Mouse (Mus musculus) CH12.LX (cell line): Measurements from ENCODE around the gene Vmo1. TPM values are rescaled to one million over a fixed set of nuclear protein-coding genes. Genes with fewer than 3 reads are reported as not detected.

Experiments used
- DNase-seq: peaks from one replicate; pipeline ENCODE4 v3.0.0-alpha.2; 2013; ENCODE audit errors: extremely low read depth
- H3K27ac ChIP-seq: 2 replicates; pipeline ENCODE4 v1.5.1; 2012; ENCODE audit warnings: low read depth, mild to moderate bottlenecking, control low read depth, moderate library complexity; ENCODE audit not compliant: insufficient read depth
- H3K27me3 ChIP-seq: replicated peaks from 2 replicates; pipeline ENCODE3; 2012; ENCODE audit warnings: inconsistent platforms
- H3K36me3 ChIP-seq, 2 experiments: replicated peaks in 1 of 2; 2 replicates each; pipeline versions ENCODE3 to v1.6.1; 2012; ENCODE audit warnings: inconsistent platforms in 1 of 2, low read length in 1 of 2, mild to moderate bottlenecking in 1 of 2, mixed read lengths in 1 of 2, moderate library complexity in 1 of 2; ENCODE audit not compliant: control insufficient read depth in 1 of 2, insufficient read depth in 1 of 2
- H3K4me1 ChIP-seq, 2 experiments: 2 replicates each; pipeline ENCODE4 v1.6.1; 2012; ENCODE audit warnings: inconsistent platforms in 1 of 2, moderate library complexity in 1 of 2; ENCODE audit not compliant: insufficient read depth in 2 of 2, control insufficient read depth in 1 of 2
- H3K4me2 ChIP-seq: 2 replicates; pipeline ENCODE4 v1.6.1; 2012; ENCODE audit warnings: low read depth, mild to moderate bottlenecking, control low read depth; ENCODE audit not compliant: poor library complexity, insufficient read depth, severe bottlenecking
- H3K4me3 ChIP-seq, 3 experiments: fragments of 150-350 bp in 1 of 3; sonication (generic) in 1 of 3; replicated peaks in 1 of 3; 2 replicates each; pipeline versions ENCODE3 to v1.5.1; 2011 to 2012; ENCODE audit warnings: low read depth in 2 of 3, low read length in 2 of 3, mild to moderate bottlenecking in 2 of 3, moderate library complexity in 2 of 3, control low read depth in 1 of 3, improper control_type of control experiment in 1 of 3, inconsistent platforms in 1 of 3, mixed read lengths in 1 of 3; ENCODE audit not compliant: poor library complexity in 1 of 3
- H3K79me2 ChIP-seq: replicated peaks from 2 replicates; pipeline ENCODE4 v1.6.1; 2012; ENCODE audit warnings: mild to moderate bottlenecking, moderate library complexity; ENCODE audit not compliant: control insufficient read depth, poor library complexity, insufficient read depth, severe bottlenecking; ENCODE audit errors: extremely low read depth
- H3K9ac ChIP-seq: 2 replicates; pipeline ENCODE4 v1.6.1; 2012; ENCODE audit warnings: low read depth, mild to moderate bottlenecking, control low read depth, moderate library complexity; ENCODE audit not compliant: insufficient read depth
- H3K9me3 ChIP-seq: replicated peaks from 2 replicates; pipeline ENCODE3; 2012; ENCODE audit warnings: low read length, inconsistent platforms, mixed read lengths
- CHD1 ChIP-seq: IDR thresholded peaks from 2 replicates; pipeline ENCODE4 v1.6.1; 2012; ENCODE audit warnings: low read depth, low read length, improper control_type of control experiment, inconsistent platforms
- CHD2 ChIP-seq: IDR thresholded peaks from 2 replicates; pipeline ENCODE4 v1.6.1; 2011; ENCODE audit warnings: low read length, improper control_type of control experiment
- E2F4 ChIP-seq: IDR thresholded peaks from 2 replicates; pipeline ENCODE4 v1.6.1; 2011; ENCODE audit warnings: low read depth, low read length, improper control_type of control experiment; ENCODE audit not compliant: insufficient replicate concordance
- ELF1 ChIP-seq: IDR thresholded peaks from 2 replicates; pipeline ENCODE4 v1.6.1; 2014; ENCODE audit warnings: low read depth, mild to moderate bottlenecking, inconsistent platforms, low read length, improper control_type of control experiment
- IRF4 ChIP-seq: IDR thresholded peaks from 2 replicates; pipeline ENCODE4 v1.6.1; 2014; ENCODE audit warnings: low read depth, mild to moderate bottlenecking, inconsistent platforms, low read length, improper control_type of control experiment
- JUND ChIP-seq: conservative IDR thresholded peaks from 2 replicates; pipeline ENCODE4 v1.6.1; 2011; ENCODE audit warnings: low read depth, low read length, improper control_type of control experiment
- KAT2A ChIP-seq: IDR thresholded peaks from 2 replicates; pipeline ENCODE4 v1.6.1; 2012; ENCODE audit warnings: low read length, improper control_type of control experiment, inconsistent platforms; ENCODE audit not compliant: insufficient replicate concordance
- MAFK ChIP-seq: IDR thresholded peaks from 2 replicates; pipeline ENCODE4 v1.6.1; 2011; ENCODE audit warnings: low read length, improper control_type of control experiment; ENCODE audit not compliant: insufficient replicate concordance
- MEF2A ChIP-seq: IDR thresholded peaks from 2 replicates; pipeline ENCODE4 v1.6.1; 2014; ENCODE audit warnings: low read depth, mild to moderate bottlenecking, inconsistent platforms, low read length, improper control_type of control experiment, borderline replicate concordance
- MYC ChIP-seq: IDR thresholded peaks from 2 replicates; pipeline ENCODE4 v1.6.1; 2011; ENCODE audit warnings: low read depth, mild to moderate bottlenecking, improper control_type of control experiment, low read length
- NRF1 ChIP-seq: IDR thresholded peaks from 2 replicates; pipeline ENCODE4 v1.6.1; 2014; ENCODE audit warnings: low read depth, mild to moderate bottlenecking, inconsistent platforms, low read length, improper control_type of control experiment, moderate library complexity
- PAX5 ChIP-seq: IDR thresholded peaks from 2 replicates; pipeline ENCODE4 v1.6.1; 2012; ENCODE audit warnings: low read length, inconsistent platforms, mixed read lengths
- POLR2A ChIP-seq: IDR thresholded peaks from 2 replicates; pipeline ENCODE4 v1.6.1; 2011; ENCODE audit warnings: low read depth, mild to moderate bottlenecking, improper control_type of control experiment, low read length
- RCOR1 ChIP-seq: conservative IDR thresholded peaks from 2 replicates; pipeline ENCODE4 v1.6.1; 2012; ENCODE audit warnings: low read depth, mild to moderate bottlenecking, inconsistent platforms, low read length, improper control_type of control experiment
- SIN3A ChIP-seq: IDR thresholded peaks from 2 replicates; pipeline ENCODE4 v1.6.1; 2012; ENCODE audit warnings: low read length, improper control_type of control experiment, inconsistent platforms
- SMC3 ChIP-seq: IDR thresholded peaks from 2 replicates; pipeline ENCODE4 v1.6.1; 2011; ENCODE audit warnings: low read depth, low read length, improper control_type of control experiment
- TBP ChIP-seq: conservative IDR thresholded peaks from 2 replicates; pipeline ENCODE4 v1.6.1; 2011; ENCODE audit warnings: low read depth, low read length, improper control_type of control experiment
- TCF12 ChIP-seq: IDR thresholded peaks from 2 replicates; pipeline ENCODE4 v1.6.1; 2014; ENCODE audit warnings: low read depth, mild to moderate bottlenecking, inconsistent platforms, low read length, improper control_type of control experiment
- UBTF ChIP-seq: IDR thresholded peaks from 2 replicates; pipeline ENCODE4 v1.6.1; 2012; ENCODE audit warnings: low read depth, mild to moderate bottlenecking, inconsistent platforms, low read length, improper control_type of control experiment, moderate library complexity
- USF1 ChIP-seq: IDR thresholded peaks from 2 replicates; pipeline ENCODE4 v1.6.1; 2014; ENCODE audit warnings: low read depth, mild to moderate bottlenecking, inconsistent platforms, low read length, improper control_type of control experiment
- USF2 ChIP-seq: conservative IDR thresholded peaks from 2 replicates; pipeline ENCODE4 v1.6.1; 2011; ENCODE audit warnings: low read depth, low read length, improper control_type of control experiment
- ZC3H11A ChIP-seq: IDR thresholded peaks from 2 replicates; pipeline ENCODE4 v1.6.1; 2012; ENCODE audit warnings: low read depth, mild to moderate bottlenecking, inconsistent platforms, low read length, improper control_type of control experiment
- ZKSCAN1 ChIP-seq: IDR thresholded peaks from 2 replicates; pipeline ENCODE4 v1.6.1; 2012; ENCODE audit warnings: low read depth, inconsistent platforms, low read length, improper control_type of control experiment, borderline replicate concordance
- ZMIZ1 ChIP-seq: IDR thresholded peaks from 2 replicates; pipeline ENCODE4 v1.6.1; 2012; ENCODE audit warnings: low read depth, mild to moderate bottlenecking, inconsistent platforms, low read length, improper control_type of control experiment
- ZNF384 ChIP-seq: IDR thresholded peaks from 2 replicates; pipeline ENCODE4 v1.6.1; 2012; ENCODE audit warnings: low read depth, low read length, improper control_type of control experiment, inconsistent platforms
- dilution Hi-C: fragments of 300-500 bp; cut with MboI; formaldehyde crosslinking; loops from 2 replicates; pipeline ENCODE4 v1.14.3; 2020; ENCODE audit warnings: low sequenced_read_pairs; ENCODE audit not compliant: extremely low pct_unique_long_range_greater_than_20kb, extremely low pct_ligation_motif_present
- in situ Hi-C: fragments of 300-500 bp; cut with MboI; formaldehyde crosslinking; loops from 3 replicates; pipeline ENCODE4 v1.14.3; 2019; ENCODE audit warnings: low sequenced_read_pairs, low pct_ligation_motif_present, low pct_unique_long_range_greater_than_20kb, mixed read lengths
- polyA plus RNA-seq: library from polyadenylated mRNA; unstranded; fragments of >175 nt; gene quantifications from 2 replicates; pipeline ENCODE4 v1.2.1, GENCODE M21; 2012; ENCODE audit warnings: low read depth; ENCODE audit not compliant: insufficient read length
- total RNA-seq, 2 experiments: library from RNA; depleted of rRNA; stranded (reverse); fragments of 300-350 nt in 1 of 2; fragments of >200 nt in 1 of 2; gene quantifications; 2 replicates each; pipeline ENCODE4 v1.2.3; 2012 to 2014

Vmo1 gene
- total and polyA plus RNA-seq, 3 experiments = 0.36 to 0.70 TPM; not detected in 1

DNA sequence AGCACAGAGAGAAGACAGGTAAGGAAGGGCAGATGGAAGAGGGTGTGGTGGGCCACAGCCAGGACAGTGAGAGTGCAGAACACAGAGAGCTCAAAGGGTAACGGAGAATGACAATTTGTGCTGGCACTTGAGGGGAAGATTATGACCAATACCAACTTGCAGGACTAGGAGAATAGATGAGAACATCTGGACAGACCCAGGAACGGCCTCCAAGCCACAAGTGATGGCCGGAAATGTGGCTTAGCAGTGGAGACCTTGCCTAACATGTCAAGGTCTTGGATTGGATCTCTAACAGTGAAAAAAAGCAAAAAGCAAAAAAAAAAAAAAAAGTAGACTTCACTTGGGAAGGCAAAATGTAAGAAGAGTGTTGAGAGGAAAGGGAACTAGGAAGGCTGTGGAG lies 44.7 kb downstream of the Vmo1 start:
- H3K4me2 ChIP-seq = no peak overlapping the region
- TF ChIP-seq MYC = no peak
- TF ChIP-seq ZKSCAN1 = no peak
- TF ChIP-seq SIN3A = no peak
- no peak for TF ChIP-seq E2F4
- TF ChIP-seq KAT2A = no peak
- no peaks in the 10 kb centered on the region for H3K36me3 ChIP-seq
- H3K27me3 ChIP-seq = no peaks in the 10 kb centered on the region
- H3K27ac ChIP-seq = no peak overlapping the region
- H3K9me3 ChIP-seq = no peaks in the 10 kb centered on the region
- dilution Hi-C loops = no loop called here
- H3K4me1 ChIP-seq = peaks cover 0 to 14% of the 10 kb centered on the region in 2 experiments; a peak in 2 of 4 replicates
- no peak for DNase-seq
- in situ Hi-C loops = no loop called here
- H3K9ac ChIP-seq = no peak overlapping the region
- H3K4me3 ChIP-seq = no peak overlapping the region
- no peaks in the 10 kb centered on the region for H3K79me2 ChIP-seq

DNA sequence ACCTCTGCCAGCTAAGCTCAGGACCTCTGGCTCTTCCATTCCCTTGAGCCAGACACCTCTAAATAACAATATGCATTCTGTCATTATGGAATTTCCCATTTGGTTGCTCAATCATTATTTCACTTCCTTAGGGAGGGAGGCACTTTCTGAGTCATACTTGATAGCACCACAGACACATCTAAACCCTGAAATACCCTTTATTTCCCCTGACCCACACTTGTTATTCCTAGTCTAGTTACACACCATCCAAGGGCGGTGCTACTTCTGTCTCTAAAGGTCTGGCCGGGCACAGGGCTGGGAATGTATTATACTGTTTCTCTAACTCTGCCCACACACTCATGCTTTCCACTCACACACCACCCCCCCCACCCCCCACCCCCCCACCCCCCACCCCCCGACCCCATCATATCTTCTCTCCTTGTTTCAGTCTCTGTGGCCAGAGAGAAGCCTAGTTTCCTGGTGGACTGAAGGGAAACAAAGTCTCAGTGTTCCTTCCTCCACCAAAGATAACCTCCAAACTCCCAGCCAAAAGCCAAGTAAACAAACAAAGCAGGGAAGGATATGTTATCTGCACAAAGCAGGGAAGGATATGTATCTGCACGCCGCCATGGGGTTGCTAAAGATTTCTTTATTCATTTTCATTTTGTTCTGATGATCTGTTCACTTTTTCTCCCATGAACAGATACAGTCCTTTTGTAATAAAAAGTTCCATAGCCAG lies 46.4 kb downstream of the Vmo1 start:
- no peaks in the 10 kb centered on the region for H3K79me2 ChIP-seq
- H3K4me1 ChIP-seq = peaks cover 0 to 13% of the 10 kb centered on the region in 2 experiments; a peak in 1 of 4 replicates
- in situ Hi-C loops (no loop called here), dilution Hi-C loops (no loop called here)
- no peak overlapping the region for H3K27ac ChIP-seq
- H3K4me3 ChIP-seq = no peak overlapping the region
- TF ChIP-seq MYC = no peak
- no peak for TF ChIP-seq USF1
- TF ChIP-seq SMC3 = no peak
- TF ChIP-seq ZMIZ1 = no peak
- no peak for TF ChIP-seq PAX5
- no peak for TF ChIP-seq RCOR1
- TF ChIP-seq ELF1 = no peak
- TF ChIP-seq USF2 = no peak
- TF ChIP-seq CHD2 = no peak
- no peaks in the 10 kb centered on the region for H3K9me3 ChIP-seq
- no peaks in the 10 kb centered on the region for H3K36me3 ChIP-seq
- DNase-seq = no peak
- H3K9ac ChIP-seq = no peak overlapping the region
- H3K4me2 ChIP-seq = no peak overlapping the region
- H3K27me3 ChIP-seq = no peaks in the 10 kb centered on the region

DNA sequence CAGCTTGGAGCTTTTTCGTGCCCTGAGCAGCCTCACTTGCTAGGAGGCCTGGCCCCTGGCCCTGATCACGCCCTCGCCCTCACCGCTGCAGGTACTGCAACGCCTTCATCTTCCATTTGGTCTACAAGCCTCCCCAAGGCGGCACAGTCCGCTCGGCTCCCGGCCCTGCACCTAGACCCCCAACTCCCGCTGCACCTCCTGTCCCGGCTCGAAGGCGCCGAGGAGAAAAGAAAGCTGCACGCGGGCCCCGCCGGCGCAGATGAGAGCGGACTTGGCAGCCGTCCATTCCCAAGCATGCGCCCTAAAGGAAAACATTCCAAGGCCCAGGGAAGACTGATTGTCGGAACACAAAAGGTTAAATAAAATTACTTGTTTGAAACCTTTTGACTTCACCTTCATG lies 48.6 kb downstream of the Vmo1 start:
- H3K27ac ChIP-seq = no peak overlapping the region
- TF ChIP-seq USF2 (no peak), POLR2A (no peak), MEF2A (no peak), PAX5 (no peak), NRF1 (no peak), SMC3 (no peak), RCOR1 (no peak), CHD2 (no peak), IRF4 (no peak), CHD1 (no peak), JUND (no peak), ZC3H11A (no peak), UBTF (no peak), ZNF384 (no peak), MAFK (no peak), TCF12 (no peak), TBP (no peak)
- TF ChIP-seq, all 38 proteins: peak for 0
- no peak overlapping the region for H3K9ac ChIP-seq
- H3K9me3 ChIP-seq = peaks cover 3% of the 10 kb centered on the region
- no peaks in the 10 kb centered on the region for H3K27me3 ChIP-seq
- DNase-seq = no peak
- H3K4me3 ChIP-seq = no peak overlapping the region
- dilution Hi-C loops = no loop called here
- H3K79me2 ChIP-seq = no peaks in the 10 kb centered on the region
- H3K36me3 ChIP-seq = no peaks in the 10 kb centered on the region
- H3K4me1 ChIP-seq = peaks cover 0 to 9% of the 10 kb centered on the region in 2 experiments; a peak in 1 of 4 replicates
- no peak overlapping the region for H3K4me2 ChIP-seq
- in situ Hi-C loops = no loop called here
